26 mouse cellular contexts compared by ENCODE assay signal in the genomic region with DNA sequence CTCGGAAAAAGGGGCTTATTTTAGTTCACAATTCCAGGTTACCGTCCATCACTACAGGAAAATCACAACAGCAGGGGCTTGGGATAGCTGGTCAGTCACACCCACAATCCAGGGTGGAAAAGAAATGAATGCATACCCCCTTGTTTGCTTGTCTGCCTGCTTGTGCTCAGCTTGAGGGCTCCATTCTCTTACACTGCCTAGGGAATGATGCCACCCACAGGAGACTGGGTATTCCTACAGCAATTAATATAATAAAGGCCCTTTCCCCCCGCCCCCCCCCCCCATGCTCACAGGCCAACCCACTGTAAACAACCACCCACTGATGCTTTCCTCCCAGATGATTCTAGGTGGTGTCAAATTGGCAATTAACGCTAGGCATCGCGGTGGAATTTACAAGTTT. TPM values are rescaled to one million over a fixed set of nuclear protein-coding genes. Genes with fewer than 3 reads are reported as not detected.
DNase-seq lines count a peak whose midpoint lies in the region; TF ChIP-seq lines count a peak whose summit lies in the region.
"Had no signal": no experiment of that assay in that cellular context is flagged by ENCODE, and none has a peak within 500 bp of the region (broad histone marks: within the 10 kb centered on the region; RNA-seq: fewer than 3 reads in every experiment).

No protein-coding gene starts in this region.

- peaks cover 12% of the 10 kb centered on the region for H3K4me1 ChIP-seq in testis, adult 2 months (ENCODE audit: control insufficient read depth, insufficient read depth, low read length)
- H3K4me1 ChIP-seq in limb, embryonic 10.5 days = peaks cover 8% of the 10 kb centered on the region
- H3K4me1 ChIP-seq: embryonic facial prominence, embryonic 13.5 days; forebrain, embryonic 13.5 days had no signal

- TF ChIP-seq CTCF in layer of hippocampus, adult 2 months (conservative IDR thresholded peaks at IDR 0.05) = peak; percentile 41
- TF ChIP-seq CTCF in testis, adult 2 months (IDR thresholded peaks at IDR 0.05; ENCODE audit: control insufficient read depth, insufficient read depth, insufficient replicate concordance, low read depth, low read length) = no peak
- no peak for TF ChIP-seq CTCF in gastrocnemius, adult 2 months (IDR thresholded peaks at IDR 0.05)

- no peak overlapping the region for H3K4me3 ChIP-seq in layer of hippocampus, adult 2 months
- peak overlapping the region; percentile 56; the same call in 1 of the 2 replicates for H3K4me3 ChIP-seq in testis, adult 2 months (ENCODE audit: control insufficient read depth, low read depth, low read length)
- no peak overlapping the region for H3K4me3 ChIP-seq in limb, embryonic 10.5 days
- no peak overlapping the region for H3K4me3 ChIP-seq in gastrocnemius, adult 2 months
- H3K4me3 ChIP-seq: embryonic facial prominence, embryonic 13.5 days; erythroblast, embryonic 14.5 days; forebrain, embryonic 13.5 days; hindbrain, embryonic 10.5 days; limb, embryonic 12.5 days; liver, embryonic 13.5 days; midbrain, embryonic 12.5 days had no signal

- no peak for TF ChIP-seq POLR2A in testis, adult 2 months (IDR thresholded peaks at IDR 0.05; ENCODE audit: control insufficient read depth, low read depth, low read length)

- no peaks in the 10 kb centered on the region for H3K36me3 ChIP-seq in testis, adult 2 months (ENCODE audit: control insufficient read depth, insufficient read depth, low read length)
- no peaks in the 10 kb centered on the region for H3K36me3 ChIP-seq in limb, embryonic 10.5 days
- H3K36me3 ChIP-seq: embryonic facial prominence, embryonic 13.5 days; G1E; hindbrain, embryonic 10.5 days; limb, embryonic 12.5 days; liver, embryonic 13.5 days; midbrain, embryonic 12.5 days had no signal

- no peak overlapping the region for H3K27ac ChIP-seq in layer of hippocampus, adult 2 months
- no peak overlapping the region for H3K27ac ChIP-seq in testis, adult 2 months (ENCODE audit: control insufficient read depth, insufficient read depth, low read depth, low read length)
- H3K27ac ChIP-seq in limb, embryonic 10.5 days = no peak overlapping the region
- H3K27ac ChIP-seq in gastrocnemius, adult 2 months = no peak overlapping the region
- H3K27ac ChIP-seq: embryonic facial prominence, embryonic 13.5 days; forebrain, embryonic 13.5 days; limb, embryonic 12.5 days; liver, embryonic 13.5 days; midbrain, embryonic 12.5 days had no signal

- H3K9me3 ChIP-seq in limb, embryonic 10.5 days (replicated peaks) = no peaks in the 10 kb centered on the region
- H3K9me3 ChIP-seq: embryonic facial prominence, embryonic 13.5 days; forebrain, embryonic 13.5 days; G1E; hindbrain, embryonic 10.5 days; limb, embryonic 12.5 days; liver, embryonic 13.5 days; midbrain, embryonic 12.5 days had no signal

- intact Hi-C loops in gastrocnemius, adult 2 months (cut with DNase I) = loop anchor here (5.0 kb wide), 1 partner anchor 705 kb away; no protein-coding TSS in a partner anchor

- DNase-seq in cerebellum, postnatal 10 days = peak; percentile 45 to 51
- DNase-seq in cerebellum, adult 11 months = no peak
- no peak for DNase-seq in layer of hippocampus, adult 2 months (ENCODE audit: low spot score in 2 of 2)
- no peak for DNase-seq in layer of hippocampus, postnatal 14 days (ENCODE audit: low spot score in 2 of 2)
- DNase-seq in testis, postnatal 10 days (ENCODE audit: low spot score) = no peak
- no peak for DNase-seq in limb, embryonic 10.5 days (ENCODE audit: low spot score)
- DNase-seq in gastrocnemius, adult 2 months = no peak
- DNase-seq: adrenal gland, postnatal 10 days; cerebellum, postnatal 25 days; embryo, embryonic 11 days; gastrocnemius, postnatal 14 days; heart, adult 11 months; kidney, adult 18-20 months; kidney, postnatal 10 days; layer of hippocampus, postnatal 36 days; liver, embryonic 13.5 days; lung, postnatal 14 days; thymus, postnatal 14 days had no signal

- 79% methylated on average over 6 of the region's 6 CpGs for WGBS in limb, embryonic 10.5 days

- H3K27me3 ChIP-seq in testis, adult 2 months (ENCODE audit: control insufficient read depth, insufficient read depth, low read length) = no peaks in the 10 kb centered on the region
- H3K27me3 ChIP-seq in limb, embryonic 10.5 days (ENCODE audit: low read depth, poor library complexity, severe bottlenecking) = no peaks in the 10 kb centered on the region
- H3K27me3 ChIP-seq: embryonic facial prominence, embryonic 13.5 days; limb, embryonic 12.5 days; liver, embryonic 13.5 days had no signal

RNA-seq across cellular contexts. Expression of gene Gadd45g, which starts 14.0 kb away (rescaled TPM):
- total RNA-seq in layer of hippocampus, adult 2 months (2021) = 10 to 100 TPM; 14.8 to 22.7 TPM
- total RNA-seq in layer of hippocampus, postnatal 14 days (2021) = 10 to 100 TPM; 24.0 to 27.8 TPM
- polyA plus RNA-seq in testis, adult 2 months (2012; rRNA removed) = 13.0 and 13.6 TPM in 2 replicates
- polyA plus RNA-seq in limb, embryonic 10.5 days (2016; fragmentation: Nextera tagmentation; extraction: Ambion mirVana) = 14.3 and 18.6 TPM in 2 replicates
- 100 to 1,000 TPM in 1 of 2 experiments, 10 to 100 TPM in 1; 22.4 to 127 TPM for total RNA-seq in gastrocnemius, adult 2 months (2021)

RNA-seq across cellular contexts. Expression of gene Sema4d, which starts 38.9 kb away (rescaled TPM):
- total RNA-seq in layer of hippocampus, adult 2 months (2021) = 10 to 100 TPM; 76.3 to 83.9 TPM
- 100 to 1,000 TPM; 154 to 165 TPM for total RNA-seq in layer of hippocampus, postnatal 14 days (2021)
- polyA plus RNA-seq in testis, adult 2 months (2012; rRNA removed) = 1.2 and 1.4 TPM in 2 replicates
- 5.9 and 6.0 TPM in 2 replicates for polyA plus RNA-seq in limb, embryonic 10.5 days (2016; fragmentation: Nextera tagmentation; extraction: Ambion mirVana)
- total RNA-seq in gastrocnemius, adult 2 months (2021) = 100 to 1,000 TPM; 110 to 132 TPM

Comparison
In these comparisons a context has a peak if more than half of its experiments do, and no peak if none do; other contexts are left out.
1. DNase-seq: peak in cerebellum, postnatal 10 days (2 of 2); none in cerebellum, adult 11 months (single experiment), layer of hippocampus, adult 2 months (0 of 2), layer of hippocampus, postnatal 14 days (0 of 2), testis, postnatal 10 days (single experiment), limb, embryonic 10.5 days (single experiment) and gastrocnemius, adult 2 months (single experiment).